Mouse (Mus musculus) v-Abl transformed pro-B cells (cell line): Measurements from ENCODE around the gene Lhfpl3.

Experiments used
- in situ Hi-C, 2 experiments: fragments of 400-800 bp; cut with MboI; formaldehyde crosslinking; loops; one replicate each; pipeline ENCODE4 v1.15.1; 2025; ENCODE audit not compliant: unreplicated experiment in 2 of 2

Lhfpl3 gene

GRCm38 (mm10) chr5:23255816-23256418, 510.1 kb downstream of the Lhfpl3 start:
- in situ Hi-C loops: loop anchor here (25.0 kb wide), 2 partner anchors 231 to 506 kb away; no protein-coding TSS in a partner anchor

- in situ Hi-C loops: loop anchor here (25.0 kb wide), 2 partner anchors 214 to 489 kb away; no protein-coding TSS in a partner anchor
Measured at GRCm38 (mm10) chr5:23273309-23273708, 527.5 kb downstream of the Lhfpl3 start.

- in situ Hi-C loops: no loop called here
Measured at GRCm38 (mm10) chr5:23279364-23279763, 533.5 kb downstream of the Lhfpl3 start.

- in situ Hi-C loops: loop anchor here (5.0 kb wide), 1 partner anchor 33 kb away; no protein-coding TSS in a partner anchor
Measured at GRCm38 (mm10) chr5:23284884-23285283, 539.0 kb downstream of the Lhfpl3 start.

GRCm38 (mm10) chr5:23289149-23289548, 543.3 kb downstream of the Lhfpl3 start:
- in situ Hi-C loops: loop anchor here (5.0 kb wide), 1 partner anchor 37 kb away; no protein-coding TSS in a partner anchor
